Mouse (Mus musculus) embryonic fibroblast, embryonic 13.5 days (primary cell): ENCODE measurements around the gene 2410004B18Rik. TPM values are rescaled to one million over a fixed set of nuclear protein-coding genes. Genes with fewer than 3 reads are reported as not detected.

ENCODE experiments used
- H3K27ac ChIP-seq: 2 replicates; pipeline ENCODE4 v1.5.1; 2012; ENCODE audit warnings: low read length, control low read depth, inconsistent platforms; ENCODE audit not compliant: insufficient read depth
- H3K4me1 ChIP-seq: 2 replicates; pipeline ENCODE4 v1.6.1; 2011; ENCODE audit warnings: low read length; ENCODE audit not compliant: control insufficient read depth, insufficient read depth
- H3K4me3 ChIP-seq: 2 replicates; pipeline ENCODE4 v1.5.1; 2011; ENCODE audit warnings: mild to moderate bottlenecking, control low read depth, low read length; ENCODE audit not compliant: insufficient read depth
- CTCF ChIP-seq: IDR thresholded peaks from 2 replicates; pipeline ENCODE4 v1.5.1; 2011; ENCODE audit warnings: mild to moderate bottlenecking, control low read depth, low read length, moderate library complexity, borderline replicate concordance; ENCODE audit not compliant: insufficient read depth
- POLR2A ChIP-seq: IDR thresholded peaks from 2 replicates; pipeline ENCODE4 v1.6.1; 2011; ENCODE audit warnings: low read depth, mild to moderate bottlenecking, control low read depth, low read length, moderate library complexity
- polyA plus RNA-seq: library from polyadenylated mRNA; stranded (reverse); fragments of >200 nt; gene quantifications from 2 replicates; pipeline ENCODE4 v1.2.4, GENCODE M21; 2011; ENCODE audit warnings: low read depth; ENCODE audit not compliant: missing spikeins, insufficient read length

Gene 2410004B18Rik
- polyA plus RNA-seq, 1 experiment = 24.9 TPM

- Histone ChIP-seq H3K4me3 (no peak overlapping the region), H3K4me1 (peaks cover 8% of the 10 kb centered on the region), H3K27ac (no peak overlapping the region)
- TF ChIP-seq POLR2A (no peak), CTCF (no peak)
Observed at GRCm38 (mm10) chr3:145929525-145930400, 8.1 kb upstream of the 2410004B18Rik start.

DNA sequence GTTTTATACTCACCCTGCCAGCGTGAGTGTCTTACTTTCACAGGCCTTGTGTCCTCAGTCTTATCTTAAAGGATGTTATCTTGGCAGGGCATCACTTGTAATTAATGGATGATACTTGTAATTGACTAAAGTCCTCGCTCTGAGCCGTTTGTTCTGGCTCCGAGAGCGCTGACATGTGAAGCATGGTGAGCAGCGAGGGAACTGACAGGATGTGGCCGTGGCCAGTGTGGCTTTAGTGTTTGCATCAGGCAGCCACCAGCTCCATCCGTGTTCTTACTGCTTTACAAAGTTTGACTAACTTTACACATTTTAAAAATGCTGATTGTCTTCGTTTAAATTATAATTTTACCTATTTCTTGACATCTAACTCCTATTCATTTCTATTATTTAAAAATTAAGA, 4.0 kb upstream of the 2410004B18Rik start:
- TF ChIP-seq POLR2A (no peak), CTCF (no peak)
- Histone ChIP-seq H3K4me1 (no peaks in the 10 kb centered on the region; the same call in 1 of the 2 replicates), H3K4me3 (no peak overlapping the region), H3K27ac (no peak overlapping the region)

- TF ChIP-seq CTCF (no peak), POLR2A (no peak)
- H3K27ac ChIP-seq = no peak overlapping the region
Observed at GRCm38 (mm10) chr3:145938405-145939349, 863 bp downstream of the 2410004B18Rik start.

DNA sequence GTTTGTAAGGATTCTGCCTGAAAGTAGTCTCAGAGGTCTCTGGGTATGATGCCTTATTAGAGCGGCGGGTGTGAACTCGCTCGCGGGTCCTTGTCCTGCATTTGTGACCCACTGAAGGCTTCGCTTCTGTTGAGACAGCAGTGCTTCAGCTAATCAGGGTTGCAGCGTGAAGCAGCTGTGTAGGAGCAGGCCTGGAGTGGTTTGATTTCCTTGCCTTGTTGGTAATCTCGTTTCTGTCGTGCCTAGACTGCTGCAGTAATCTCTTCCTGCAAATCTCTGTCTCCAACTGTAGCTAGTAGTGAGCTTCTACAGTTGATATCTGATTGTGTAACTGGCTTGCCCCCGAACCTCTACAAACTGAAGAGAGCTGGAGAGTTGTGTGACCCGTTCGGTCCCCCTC, 1.6 kb downstream of the 2410004B18Rik start:
- Histone ChIP-seq H3K4me3 (peak overlapping the region; percentile 75), H3K27ac (no peak overlapping the region), H3K4me1 (peaks cover 8% of the 10 kb centered on the region)
- TF ChIP-seq POLR2A = no peak
- no peak for TF ChIP-seq CTCF

More at GRCm38 (mm10) chr3:145938405-145939349, 863 bp downstream of the 2410004B18Rik start:
- Histone ChIP-seq H3K4me1 (peaks cover 8% of the 10 kb centered on the region), H3K4me3 (peak overlapping the region; percentile 75)

DNA sequence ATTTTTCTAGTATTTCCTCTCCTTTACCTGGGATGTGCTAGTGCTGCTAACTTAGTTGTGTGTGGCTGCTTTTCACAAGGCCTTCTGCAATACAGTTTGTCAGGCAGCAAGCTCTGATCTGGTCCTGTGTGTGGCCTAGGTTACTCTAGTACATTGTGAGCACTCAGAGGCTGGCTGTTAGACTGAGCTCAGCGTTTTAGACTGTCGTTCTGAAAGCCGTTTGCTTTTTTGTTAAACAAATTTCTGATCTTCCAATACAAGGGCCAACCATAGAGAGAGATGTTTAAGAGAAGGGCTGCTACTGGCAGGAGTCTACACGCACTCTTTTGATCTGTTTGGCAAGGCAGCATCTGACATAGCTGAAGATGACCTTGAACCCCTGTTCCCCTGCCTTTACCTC, 2.2 kb downstream of the 2410004B18Rik start:
- TF ChIP-seq CTCF (no peak), POLR2A (no peak)
- Histone ChIP-seq H3K4me1 (peaks cover 8% of the 10 kb centered on the region), H3K27ac (no peak overlapping the region)

DNA sequence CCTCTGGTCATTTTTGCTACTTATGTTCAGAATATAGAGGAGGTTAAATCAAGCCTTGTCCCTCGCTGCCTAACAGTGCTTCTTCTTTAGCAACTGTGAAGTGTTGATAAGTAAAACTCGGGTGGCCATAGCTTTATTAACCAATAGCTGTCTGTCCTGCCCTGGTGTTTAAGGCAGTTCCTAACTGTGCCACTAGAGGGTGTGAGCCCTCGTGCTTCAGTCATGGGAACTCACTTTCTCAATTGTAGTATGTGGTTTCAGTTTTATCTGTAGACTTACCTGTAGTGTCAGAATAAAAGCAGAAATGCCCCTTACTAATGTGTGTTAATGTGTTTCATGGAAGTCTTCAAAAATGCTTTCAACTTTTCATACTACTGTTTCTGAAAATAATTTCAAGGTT, 4.2 kb downstream of the 2410004B18Rik start:
- H3K4me3 ChIP-seq = no peak overlapping the region
- no peak overlapping the region for H3K27ac ChIP-seq
- TF ChIP-seq POLR2A = no peak
- peak; percentile 67; the same call in 1 of the 2 replicates for TF ChIP-seq CTCF
- H3K4me1 ChIP-seq = peaks cover 12% of the 10 kb centered on the region

More for the DNA sequence above, 2.2 kb downstream of the 2410004B18Rik start:
- no peak overlapping the region; the same call in 1 of the 2 replicates for H3K4me3 ChIP-seq

DNA sequence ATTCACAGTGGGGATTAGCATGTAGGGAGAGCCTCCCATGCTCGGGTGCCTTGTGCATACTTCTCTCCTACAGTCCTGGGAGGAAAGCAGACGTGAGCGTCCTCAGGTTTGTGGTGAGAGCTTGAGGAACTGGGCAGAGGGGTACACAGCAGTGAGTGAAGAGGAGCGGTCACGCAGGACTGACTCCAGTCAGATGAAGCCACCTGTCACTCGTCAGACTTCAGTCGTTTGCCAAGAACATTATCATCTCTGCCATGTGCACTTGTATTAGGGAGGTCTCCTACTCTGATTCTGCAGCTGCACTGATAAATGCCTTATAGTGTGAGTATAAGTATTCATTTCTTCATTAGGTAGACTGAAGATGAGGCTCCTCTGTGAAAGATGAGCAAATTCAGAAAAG, 6.5 kb downstream of the 2410004B18Rik start:
- TF ChIP-seq POLR2A (no peak), CTCF (no peak)
- no peak overlapping the region for H3K4me3 ChIP-seq
- H3K4me1 ChIP-seq = peaks cover 10% of the 10 kb centered on the region
- no peak overlapping the region for H3K27ac ChIP-seq

GRCm38 (mm10) chr3:145945904-145946303, 8.1 kb downstream of the 2410004B18Rik start:
- 0 out of 2 replicates have a peak, but pooled peaks cover 6% of the 10 kb centered on the region for H3K4me1 ChIP-seq
- TF ChIP-seq POLR2A (no peak), CTCF (no peak)
- no peak overlapping the region for H3K27ac ChIP-seq
- H3K4me3 ChIP-seq = no peak overlapping the region

- Histone ChIP-seq H3K4me3 (no peak overlapping the region), H3K27ac (no peak overlapping the region), H3K4me1 (0 out of 2 replicates have a peak, but pooled peaks cover 4% of the 10 kb centered on the region)
- no peak for TF ChIP-seq CTCF
- TF ChIP-seq POLR2A = no peak
Observed at GRCm38 (mm10) chr3:145946654-145947053, 8.8 kb downstream of the 2410004B18Rik start.
